ENCODE assay signal across 8 mouse cellular contexts in the genomic region with DNA sequence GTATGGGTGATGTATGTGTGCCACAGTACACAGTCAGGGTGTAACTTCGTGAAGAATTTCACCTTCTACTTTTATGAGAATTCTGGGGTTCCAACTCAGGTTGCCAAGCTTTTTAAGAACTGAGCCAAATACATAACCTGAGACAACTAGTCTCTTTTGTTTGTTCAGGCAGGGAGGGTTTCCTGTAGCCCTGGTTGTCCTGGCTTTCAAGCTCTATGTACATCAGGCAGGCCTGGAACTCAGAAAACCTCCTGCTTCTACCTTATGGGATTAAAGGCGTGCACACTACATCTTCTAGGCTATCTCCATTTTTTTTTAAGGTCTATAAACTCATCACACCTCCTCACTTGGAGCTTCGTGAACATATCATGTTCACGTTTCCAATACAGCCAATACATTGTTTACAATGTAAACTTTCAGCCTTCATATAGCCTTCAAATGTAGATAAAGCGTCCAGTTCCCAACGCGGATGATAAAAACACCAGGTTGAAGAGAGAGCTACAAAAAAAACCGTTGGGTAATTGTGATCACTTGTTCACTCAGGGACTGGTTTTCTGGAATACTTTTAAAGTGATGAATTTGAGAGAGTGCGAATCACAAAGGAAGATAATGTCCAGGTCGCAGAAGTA. TPM values are rescaled to one million over a fixed set of nuclear protein-coding genes. Genes with fewer than 3 reads are reported as not detected.
DNase-seq lines count a peak whose midpoint lies in the region; ATAC-seq and TF ChIP-seq lines count a peak whose summit lies in the region.

No protein-coding gene starts in this region.

- no peaks in the 10 kb centered on the region for H3K27me3 ChIP-seq in heart, embryonic 14.5 days (ENCODE audit: control insufficient read depth, insufficient read depth, low read length)
- H3K27me3 ChIP-seq in forebrain, embryonic 12.5 days: no peaks in the 10 kb centered on the region
- no peaks in the 10 kb centered on the region for H3K27me3 ChIP-seq in liver, embryonic 16.5 days (ENCODE audit: control insufficient read depth, insufficient read depth, low read depth, low read length)

- peak overlapping the region; percentile 73 for H3K4me2 ChIP-seq in heart, embryonic 14.5 days (ENCODE audit: low read length)
- H3K4me2 ChIP-seq in forebrain, embryonic 12.5 days: peak overlapping the region; percentile 63
- peak overlapping the region; percentile 87 for H3K4me2 ChIP-seq in liver, embryonic 16.5 days (ENCODE audit: low read depth, low read length)

- in situ Hi-C loops in ES-E14 (cut with MboI; ENCODE audit: low sequenced_read_pairs in 2 of 2, unreplicated experiment in 2 of 2): no loop called here

- peak overlapping the region; percentile 88 to 90 for H3K27ac ChIP-seq in heart, embryonic 14.5 days (replicated peaks in 1 of 2; ENCODE audit: control insufficient read depth in 1 of 2, insufficient read depth in 1 of 2, low read depth in 2 of 2, low read length in 2 of 2)
- H3K27ac ChIP-seq in ES-E14 (ENCODE audit: insufficient read depth, low read depth, low read length, poor library complexity, severe bottlenecking): peak overlapping the region; percentile 84; the same call in 1 of the 2 replicates
- peak overlapping the region; percentile 95 for H3K27ac ChIP-seq in forebrain, embryonic 12.5 days
- H3K27ac ChIP-seq in liver, embryonic 16.5 days (ENCODE audit: low read length): peak overlapping the region; percentile 98

- H3K4me1 ChIP-seq in heart, embryonic 14.5 days (ENCODE audit: control insufficient read depth in 2 of 2, insufficient read depth in 2 of 2, low read length in 2 of 2): peaks cover 0 to 22% of the 10 kb centered on the region in 2 experiments; a peak in 2 of 4 replicates
- no peaks in the 10 kb centered on the region; a peak in 1 of 4 replicates for H3K4me1 ChIP-seq in ES-E14 (ENCODE audit: control insufficient read depth in 2 of 2, insufficient read depth in 2 of 2, low read length in 2 of 2, poor library complexity in 1 of 2)
- H3K4me1 ChIP-seq in forebrain, embryonic 12.5 days: peaks cover 34% of the 10 kb centered on the region
- peaks cover 26% of the 10 kb centered on the region for H3K4me1 ChIP-seq in liver, embryonic 16.5 days (ENCODE audit: control insufficient read depth, low read depth, low read length)

- H3K9ac ChIP-seq in heart, embryonic 14.5 days (ENCODE audit: low read length): peak overlapping the region; percentile 76
- peak overlapping the region; percentile 66; the same call in 1 of the 2 replicates for H3K9ac ChIP-seq in ES-E14 (ENCODE audit: insufficient read depth, low read depth, low read length, poor library complexity, severe bottlenecking)
- peak overlapping the region; percentile 94 for H3K9ac ChIP-seq in forebrain, embryonic 12.5 days
- H3K9ac ChIP-seq in liver, embryonic 16.5 days (ENCODE audit: low read depth, low read length): peak overlapping the region; percentile 73

- H3K36me3 ChIP-seq in heart, embryonic 14.5 days (ENCODE audit: control insufficient read depth, insufficient read depth, low read length): peaks cover 7% of the 10 kb centered on the region
- peaks cover 7% of the 10 kb centered on the region for H3K36me3 ChIP-seq in ES-E14 (ENCODE audit: control insufficient read depth, insufficient read depth, low read length, poor library complexity, severe bottlenecking)
- peaks cover 24% of the 10 kb centered on the region for H3K36me3 ChIP-seq in forebrain, embryonic 12.5 days (replicated peaks)
- no peaks in the 10 kb centered on the region for H3K36me3 ChIP-seq in liver, embryonic 16.5 days (ENCODE audit: control insufficient read depth, insufficient read depth)

- H3K9me3 ChIP-seq in heart, embryonic 14.5 days (ENCODE audit: control insufficient read depth, low read length): no peaks in the 10 kb centered on the region
- no peaks in the 10 kb centered on the region for H3K9me3 ChIP-seq in ES-E14 (ENCODE audit: control insufficient read depth, insufficient read depth, low read depth, low read length)
- H3K9me3 ChIP-seq in forebrain, embryonic 12.5 days: no peaks in the 10 kb centered on the region
- H3K9me3 ChIP-seq in liver, embryonic 16.5 days (replicated peaks; ENCODE audit: control insufficient read depth, low read length): no peaks in the 10 kb centered on the region

- ATAC-seq in heart, embryonic 14.5 days (ENCODE audit: insufficient number of reproducible peaks, insufficient read depth, low FRiP score, low read depth): no peak
- no peak for ATAC-seq in forebrain, embryonic 12.5 days (ENCODE audit: low FRiP score)
- ATAC-seq in liver, embryonic 16.5 days (ENCODE audit: low read depth): no peak

- H3K4me3 ChIP-seq in heart, embryonic 14.5 days (ENCODE audit: control insufficient read depth in 1 of 2, insufficient read depth in 1 of 2, low read depth in 1 of 2, low read length in 2 of 2): peak overlapping the region; percentile 64 to 75
- peak overlapping the region; percentile 67 to 71 for H3K4me3 ChIP-seq in ES-E14 (ENCODE audit: insufficient read depth in 1 of 2, low read depth in 1 of 2, low read length in 2 of 2, poor library complexity in 1 of 2, severe bottlenecking in 1 of 2)
- H3K4me3 ChIP-seq in forebrain, embryonic 12.5 days (replicated peaks): peak overlapping the region; percentile 93
- H3K4me3 ChIP-seq in liver, embryonic 16.5 days (ENCODE audit: low read depth, low read length): peak overlapping the region; percentile 83

- 23% methylated on average over 10 of the region's 10 CpGs for WGBS in heart, embryonic 14.5 days
- WGBS in forebrain, embryonic 12.5 days: 32% methylated on average over 10 of the region's 10 CpGs
- WGBS in liver, embryonic 16.5 days (ENCODE audit: insufficient replicate concordance): 12% methylated on average over 10 of the region's 10 CpGs

- DNase-seq in heart, postnatal 4 days: no peak
- DNase-seq in ES-E14 (ENCODE audit: low read depth, low spot score): no peak
- DNase-seq in right cerebral cortex, adult 18-20 months: no peak
- DNase-seq in urinary bladder, postnatal 25 days (ENCODE audit: low spot score): no peak
- DNase-seq in urinary bladder, postnatal 10 days (ENCODE audit: low spot score): no peak

TF ChIP-seq in ES-E14, 5 proteins besides CTCF, POLR2A, EP300 and RAD21:
- no peak for TF ChIP-seq MAFK (IDR thresholded peaks at IDR 0.05; ENCODE audit: insufficient read depth, low read depth, low read length)
- TF ChIP-seq CHD2 (IDR thresholded peaks at IDR 0.05; ENCODE audit: low read depth, low read length): no peak
- TF ChIP-seq HCFC1 (IDR thresholded peaks at IDR 0.05; ENCODE audit: borderline replicate concordance, insufficient read depth, low read length): no peak
- no peak for TF ChIP-seq ZNF384 (IDR thresholded peaks at IDR 0.05; ENCODE audit: low read depth, low read length)
- TF ChIP-seq ZC3H11A (IDR thresholded peaks at IDR 0.05; ENCODE audit: borderline replicate concordance, low read depth, low read length): no peak

RNA-seq across cellular contexts. Expression of a gene that starts 13.4 kb away (rescaled TPM):
- polyA plus RNA-seq in heart, embryonic 14.5 days (2014; fragmentation: Nextera tagmentation; extraction: Ambion mirVana): 89.5 and 94.5 TPM in 2 replicates
- total RNA-seq in heart, postnatal 4 days (2021): 10 to 100 TPM; 78.0 to 81.8 TPM
- 191 and 204 TPM in 2 replicates for total RNA-seq in ES-E14 (2012; rRNA removed)
- polyA plus RNA-seq in forebrain, embryonic 12.5 days (2016; fragmentation: Nextera tagmentation; extraction: Ambion mirVana): 226 and 231 TPM in 2 replicates
- 31.2 and 32.3 TPM in 2 replicates for polyA plus RNA-seq in liver, embryonic 16.5 days (2015; fragmentation: Nextera tagmentation; extraction: Ambion mirVana)

RNA-seq across cellular contexts. Expression of a gene that starts 13.5 kb away (rescaled TPM):
- 73.8 and 80.7 TPM in 2 replicates for polyA plus RNA-seq in heart, embryonic 14.5 days (2014; fragmentation: Nextera tagmentation; extraction: Ambion mirVana)
- total RNA-seq in heart, postnatal 4 days (2021): 10 to 100 TPM; 64.3 to 66.5 TPM
- total RNA-seq in ES-E14 (2012; rRNA removed): 56.9 and 64.3 TPM in 2 replicates
- polyA plus RNA-seq in forebrain, embryonic 12.5 days (2016; fragmentation: Nextera tagmentation; extraction: Ambion mirVana): 235 and 237 TPM in 2 replicates
- 24.1 and 25.7 TPM in 2 replicates for polyA plus RNA-seq in liver, embryonic 16.5 days (2015; fragmentation: Nextera tagmentation; extraction: Ambion mirVana)
